Mouse (Mus musculus) CH12.LX (cell line): Measurements from ENCODE around the gene Sdf4. TPM values are rescaled to one million over a fixed set of nuclear protein-coding genes. Genes with fewer than 3 reads are reported as not detected.

Experiments
- DNase-seq: peaks from one replicate; pipeline ENCODE4 v3.0.0-alpha.2; 2013; ENCODE audit errors: extremely low read depth
- H3K27ac ChIP-seq: 2 replicates; pipeline ENCODE4 v1.5.1; 2012; ENCODE audit warnings: low read depth, mild to moderate bottlenecking, control low read depth, moderate library complexity; ENCODE audit not compliant: insufficient read depth
- H3K27me3 ChIP-seq: replicated peaks from 2 replicates; pipeline ENCODE3; 2012; ENCODE audit warnings: inconsistent platforms
- H3K36me3 ChIP-seq, 2 experiments: replicated peaks in 1 of 2; 2 replicates each; pipeline versions ENCODE3 to v1.6.1; 2012; ENCODE audit warnings: inconsistent platforms in 1 of 2, low read length in 1 of 2, mild to moderate bottlenecking in 1 of 2, mixed read lengths in 1 of 2, moderate library complexity in 1 of 2; ENCODE audit not compliant: control insufficient read depth in 1 of 2, insufficient read depth in 1 of 2
- H3K4me1 ChIP-seq, 2 experiments: 2 replicates each; pipeline ENCODE4 v1.6.1; 2012; ENCODE audit warnings: inconsistent platforms in 1 of 2, moderate library complexity in 1 of 2; ENCODE audit not compliant: insufficient read depth in 2 of 2, control insufficient read depth in 1 of 2
- H3K4me2 ChIP-seq: 2 replicates; pipeline ENCODE4 v1.6.1; 2012; ENCODE audit warnings: low read depth, mild to moderate bottlenecking, control low read depth; ENCODE audit not compliant: poor library complexity, insufficient read depth, severe bottlenecking
- H3K4me3 ChIP-seq, 3 experiments: fragments of 150-350 bp in 1 of 3; sonication (generic) in 1 of 3; replicated peaks in 1 of 3; 2 replicates each; pipeline versions ENCODE3 to v1.5.1; 2011 to 2012; ENCODE audit warnings: low read depth in 2 of 3, low read length in 2 of 3, mild to moderate bottlenecking in 2 of 3, moderate library complexity in 2 of 3, control low read depth in 1 of 3, improper control_type of control experiment in 1 of 3, inconsistent platforms in 1 of 3, mixed read lengths in 1 of 3; ENCODE audit not compliant: poor library complexity in 1 of 3
- H3K79me2 ChIP-seq: replicated peaks from 2 replicates; pipeline ENCODE4 v1.6.1; 2012; ENCODE audit warnings: mild to moderate bottlenecking, moderate library complexity; ENCODE audit not compliant: control insufficient read depth, poor library complexity, insufficient read depth, severe bottlenecking; ENCODE audit errors: extremely low read depth
- H3K9ac ChIP-seq: 2 replicates; pipeline ENCODE4 v1.6.1; 2012; ENCODE audit warnings: low read depth, mild to moderate bottlenecking, control low read depth, moderate library complexity; ENCODE audit not compliant: insufficient read depth
- H3K9me3 ChIP-seq: replicated peaks from 2 replicates; pipeline ENCODE3; 2012; ENCODE audit warnings: low read length, inconsistent platforms, mixed read lengths
- BHLHE40 ChIP-seq: IDR thresholded peaks from 2 replicates; pipeline ENCODE4 v1.6.1; 2011; ENCODE audit warnings: mild to moderate bottlenecking, low read depth, low read length, improper control_type of control experiment
- CHD2 ChIP-seq: IDR thresholded peaks from 2 replicates; pipeline ENCODE4 v1.6.1; 2011; ENCODE audit warnings: low read length, improper control_type of control experiment
- ELF1 ChIP-seq: IDR thresholded peaks from 2 replicates; pipeline ENCODE4 v1.6.1; 2014; ENCODE audit warnings: low read depth, mild to moderate bottlenecking, inconsistent platforms, low read length, improper control_type of control experiment
- EP300 ChIP-seq: IDR thresholded peaks from 2 replicates; pipeline ENCODE4 v1.6.1; 2011; ENCODE audit warnings: low read length, improper control_type of control experiment
- GABPA ChIP-seq: IDR thresholded peaks from 2 replicates; pipeline ENCODE4 v1.6.1; 2012; ENCODE audit warnings: low read depth, low read length, improper control_type of control experiment, inconsistent platforms; ENCODE audit not compliant: insufficient replicate concordance
- HCFC1 ChIP-seq: IDR thresholded peaks from 2 replicates; pipeline ENCODE4 v1.6.1; 2012; ENCODE audit warnings: low read depth, mild to moderate bottlenecking, inconsistent platforms, low read length, improper control_type of control experiment
- IRF4 ChIP-seq: IDR thresholded peaks from 2 replicates; pipeline ENCODE4 v1.6.1; 2014; ENCODE audit warnings: low read depth, mild to moderate bottlenecking, inconsistent platforms, low read length, improper control_type of control experiment
- JUND ChIP-seq: conservative IDR thresholded peaks from 2 replicates; pipeline ENCODE4 v1.6.1; 2011; ENCODE audit warnings: low read depth, low read length, improper control_type of control experiment
- KAT2A ChIP-seq: IDR thresholded peaks from 2 replicates; pipeline ENCODE4 v1.6.1; 2012; ENCODE audit warnings: low read length, improper control_type of control experiment, inconsistent platforms; ENCODE audit not compliant: insufficient replicate concordance
- MAX ChIP-seq: IDR thresholded peaks from 2 replicates; pipeline ENCODE4 v1.6.1; 2011; ENCODE audit warnings: low read length, improper control_type of control experiment
- MAZ ChIP-seq: IDR thresholded peaks from 2 replicates; pipeline ENCODE4 v1.6.1; 2012; ENCODE audit warnings: low read depth, mild to moderate bottlenecking, inconsistent platforms, low read length, improper control_type of control experiment, moderate library complexity
- MXI1 ChIP-seq: IDR thresholded peaks from 2 replicates; pipeline ENCODE4 v1.6.1; 2011; ENCODE audit warnings: mild to moderate bottlenecking, low read depth, low read length, improper control_type of control experiment
- NELFE ChIP-seq: IDR thresholded peaks from 2 replicates; pipeline ENCODE4 v1.6.1; 2011; ENCODE audit warnings: low read depth, low read length, improper control_type of control experiment
- NRF1 ChIP-seq: IDR thresholded peaks from 2 replicates; pipeline ENCODE4 v1.6.1; 2014; ENCODE audit warnings: low read depth, mild to moderate bottlenecking, inconsistent platforms, low read length, improper control_type of control experiment, moderate library complexity
- POLR2A ChIP-seq: IDR thresholded peaks from 2 replicates; pipeline ENCODE4 v1.6.1; 2011; ENCODE audit warnings: low read depth, mild to moderate bottlenecking, improper control_type of control experiment, low read length
- POLR2AphosphoS2 ChIP-seq: IDR thresholded peaks from 2 replicates; pipeline ENCODE4 v1.6.1; 2011; ENCODE audit warnings: low read depth, low read length, improper control_type of control experiment
- RAD21 ChIP-seq: IDR thresholded peaks from 2 replicates; pipeline ENCODE4 v1.6.1; 2011; ENCODE audit warnings: low read depth, mild to moderate bottlenecking, low read length, improper control_type of control experiment, moderate library complexity
- RCOR1 ChIP-seq: conservative IDR thresholded peaks from 2 replicates; pipeline ENCODE4 v1.6.1; 2012; ENCODE audit warnings: low read depth, mild to moderate bottlenecking, inconsistent platforms, low read length, improper control_type of control experiment
- SIN3A ChIP-seq: IDR thresholded peaks from 2 replicates; pipeline ENCODE4 v1.6.1; 2012; ENCODE audit warnings: low read length, improper control_type of control experiment, inconsistent platforms
- SMC3 ChIP-seq: IDR thresholded peaks from 2 replicates; pipeline ENCODE4 v1.6.1; 2011; ENCODE audit warnings: low read depth, low read length, improper control_type of control experiment
- TBP ChIP-seq: conservative IDR thresholded peaks from 2 replicates; pipeline ENCODE4 v1.6.1; 2011; ENCODE audit warnings: low read depth, low read length, improper control_type of control experiment
- TCF12 ChIP-seq: IDR thresholded peaks from 2 replicates; pipeline ENCODE4 v1.6.1; 2014; ENCODE audit warnings: low read depth, mild to moderate bottlenecking, inconsistent platforms, low read length, improper control_type of control experiment
- UBTF ChIP-seq: IDR thresholded peaks from 2 replicates; pipeline ENCODE4 v1.6.1; 2012; ENCODE audit warnings: low read depth, mild to moderate bottlenecking, inconsistent platforms, low read length, improper control_type of control experiment, moderate library complexity
- USF1 ChIP-seq: IDR thresholded peaks from 2 replicates; pipeline ENCODE4 v1.6.1; 2014; ENCODE audit warnings: low read depth, mild to moderate bottlenecking, inconsistent platforms, low read length, improper control_type of control experiment
- USF2 ChIP-seq: conservative IDR thresholded peaks from 2 replicates; pipeline ENCODE4 v1.6.1; 2011; ENCODE audit warnings: low read depth, low read length, improper control_type of control experiment
- ZKSCAN1 ChIP-seq: IDR thresholded peaks from 2 replicates; pipeline ENCODE4 v1.6.1; 2012; ENCODE audit warnings: low read depth, inconsistent platforms, low read length, improper control_type of control experiment, borderline replicate concordance
- ZNF384 ChIP-seq: IDR thresholded peaks from 2 replicates; pipeline ENCODE4 v1.6.1; 2012; ENCODE audit warnings: low read depth, low read length, improper control_type of control experiment, inconsistent platforms
- dilution Hi-C: fragments of 300-500 bp; cut with MboI; formaldehyde crosslinking; loops from 2 replicates; pipeline ENCODE4 v1.14.3; 2020; ENCODE audit warnings: low sequenced_read_pairs; ENCODE audit not compliant: extremely low pct_unique_long_range_greater_than_20kb, extremely low pct_ligation_motif_present
- in situ Hi-C: fragments of 300-500 bp; cut with MboI; formaldehyde crosslinking; loops from 3 replicates; pipeline ENCODE4 v1.14.3; 2019; ENCODE audit warnings: low sequenced_read_pairs, low pct_ligation_motif_present, low pct_unique_long_range_greater_than_20kb, mixed read lengths
- polyA plus RNA-seq: library from polyadenylated mRNA; unstranded; fragments of >175 nt; gene quantifications from 2 replicates; pipeline ENCODE4 v1.2.1, GENCODE M21; 2012; ENCODE audit warnings: low read depth; ENCODE audit not compliant: insufficient read length
- total RNA-seq, 2 experiments: library from RNA; depleted of rRNA; stranded (reverse); fragments of 300-350 nt in 1 of 2; fragments of >200 nt in 1 of 2; gene quantifications; 2 replicates each; pipeline ENCODE4 v1.2.3; 2012 to 2014

The Sdf4 gene
- total and polyA plus RNA-seq, 3 experiments: 167 to 211 (median 210) TPM

DNA sequence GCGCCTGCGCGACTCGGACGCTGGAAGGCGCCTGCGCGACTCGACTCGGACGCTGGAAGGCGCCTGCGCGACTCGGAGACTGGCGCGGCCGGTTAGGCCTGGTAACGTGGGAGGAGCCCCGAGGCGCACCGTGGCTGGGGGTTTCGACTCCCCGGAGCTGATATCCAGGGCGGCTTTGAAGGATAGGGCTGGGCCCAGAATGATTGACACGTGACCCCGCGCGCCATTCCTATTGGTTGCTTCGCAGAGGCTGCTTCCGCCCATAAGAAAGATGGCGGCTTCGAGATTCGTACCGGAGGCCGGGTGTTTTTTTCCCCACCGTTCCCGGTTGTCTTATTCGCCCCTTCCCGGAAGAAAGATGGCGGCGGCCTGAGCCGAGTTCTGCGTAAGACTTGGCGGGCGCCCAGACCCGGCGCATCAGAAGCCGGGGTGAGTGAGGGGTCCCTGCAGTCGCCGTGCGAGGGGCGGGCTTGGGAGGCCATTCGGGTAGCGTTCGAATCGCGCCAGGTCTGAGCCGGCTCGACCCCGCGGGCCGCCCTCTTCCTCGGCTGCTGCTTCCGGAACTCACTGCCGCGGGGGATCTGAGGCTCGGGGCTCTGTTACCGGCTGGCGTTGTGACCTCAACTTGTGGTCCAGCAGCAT lies 355 bp downstream of the Sdf4 start:
- Histone ChIP-seq H3K4me1 (peaks cover 11 to 41% of the 10 kb centered on the region in 2 experiments), H3K9ac (peak overlapping the region; percentile 84), H3K4me2 (no peak overlapping the region), H3K27me3 (no peaks in the 10 kb centered on the region), H3K9me3 (peaks cover 4% of the 10 kb centered on the region), H3K79me2 (peaks cover 48% of the 10 kb centered on the region), H3K27ac (peak overlapping the region; percentile 85), H3K36me3 (peaks cover 19 to 44% of the 10 kb centered on the region in 2 experiments), H3K4me3 (peak overlapping the region; percentile 81 to 99 (median 89))
- dilution Hi-C loops (no loop called here), in situ Hi-C loops (no loop called here)
- DNase-seq: peak; percentile 93
- TF ChIP-seq ELF1 (peak; percentile 100), HCFC1 (peak; percentile 92), USF2 (peak; percentile 96), USF1 (peak; percentile 98), RAD21 (no peak), TCF12 (peak; percentile 85; the same call in 1 of the 2 replicates), KAT2A (peak; percentile 84; the same call in 1 of the 2 replicates), BHLHE40 (peak; percentile 32; the same call in 1 of the 2 replicates), EP300 (no peak), ZNF384 (peak; percentile 89), NRF1 (peak; percentile 78), SMC3 (no peak), ZKSCAN1 (no peak), UBTF (peak; percentile 86), MAZ (no peak), POLR2A (peak; percentile 73), GABPA (no peak; the same call in 1 of the 2 replicates), MAX (peak; percentile 92), IRF4 (peak; percentile 53; the same call in 1 of the 2 replicates), JUND (no peak), POLR2AphosphoS2 (no peak), RCOR1 (no peak), SIN3A (peak; percentile 34; the same call in 1 of the 2 replicates), NELFE (peak; percentile 46; the same call in 1 of the 2 replicates), CHD2 (0 out of 2 replicates have a peak, but pooled peaks have one; percentile 18), TBP (peak; percentile 73), MXI1 (no peak)
